Mouse (Mus musculus): ENCODE measurements around the gene Tecpr2. TPM values are rescaled to one million over a fixed set of nuclear protein-coding genes. Genes with fewer than 3 reads are reported as not detected.

Gene Tecpr2
- total RNA-seq, 2 experiments from 2014 or later, result 5.2 to 5.7 TPM

Other genes starting within 250 kb of the Tecpr2 start
- not detected for gene 1700001K19Rik, start 206.6 kb upstream of the Tecpr2 start, total RNA-seq (2021)
- gene Hsp90aa1, start 186.5 kb upstream of the Tecpr2 start, total RNA-seq (2021), result 100 to 1,000 TPM; 136 to 207 TPM
- 10 to 100 TPM; 27.9 to 28.6 TPM for gene Wdr20, start 151.3 kb upstream of the Tecpr2 start, total RNA-seq (2021)
- gene Mok, start 48.3 kb upstream of the Tecpr2 start, total RNA-seq (2021), result under 1 TPM; 0.31 to 0.39 TPM
- gene Zfp839, start 39.0 kb upstream of the Tecpr2 start, total RNA-seq (2021), result 1 to 10 TPM; 9.3 to 9.8 TPM
- gene Cinp, start 119 bp upstream of the Tecpr2 start, total RNA-seq (2021), result 10 to 100 TPM; 31.7 to 33.3 TPM
- gene Ankrd9, start 89.8 kb downstream of the Tecpr2 start, total RNA-seq (2021), result 10 to 100 TPM; 66.8 to 71.8 TPM
- 10 to 100 TPM; 14.8 to 17.4 TPM for gene Rcor1, start 150.1 kb downstream of the Tecpr2 start, total RNA-seq (2021)